Mouse (Mus musculus): ENCODE measurements around the gene Hdac5.
A peak's percentile ranks its signal among the peaks of the same experiment; 100 is the strongest.

The Hdac5 gene

GRCm38 (mm10) chr11:102216886-102217240, 13.1 kb downstream of the Hdac5 start:
- DNase-seq (ENCODE audit: extremely low read depth, insufficient read length, low spot score) = no peak

GRCm38 (mm10) chr11:102216056-102216885, 13.7 kb downstream of the Hdac5 start:
- peak; percentile 77 for DNase-seq (ENCODE audit: extremely low read depth, insufficient read length, low spot score)

- no peak for DNase-seq (ENCODE audit: extremely low read depth, insufficient read length, low spot score)
These were observed 14.5 kb downstream of the Hdac5 start for GRCm38 (mm10) chr11:102215511-102215910.

GRCm38 (mm10) chr11:102214430-102215156, 15.4 kb downstream of the Hdac5 start:
- no peak for DNase-seq (ENCODE audit: extremely low read depth, insufficient read length, low spot score)

GRCm38 (mm10) chr11:102211936-102212341, 18.0 kb downstream of the Hdac5 start:
- no peak for DNase-seq (ENCODE audit: extremely low read depth, insufficient read length, low spot score)

GRCm38 (mm10) chr11:102211011-102211410, 19.0 kb downstream of the Hdac5 start:
- no peak for DNase-seq (ENCODE audit: extremely low read depth, insufficient read length, low spot score)

GRCm38 (mm10) chr11:102210185-102210584, 19.8 kb downstream of the Hdac5 start:
- no peak for DNase-seq (ENCODE audit: extremely low read depth, insufficient read length, low spot score)

GRCm38 (mm10) chr11:102209742-102210141, 20.2 kb downstream of the Hdac5 start:
- DNase-seq (ENCODE audit: extremely low read depth, insufficient read length, low spot score) = no peak

GRCm38 (mm10) chr11:102208846-102209245, 21.1 kb downstream of the Hdac5 start:
- DNase-seq (ENCODE audit: extremely low read depth, insufficient read length, low spot score) = peak; percentile 81

GRCm38 (mm10) chr11:102207825-102208777, 21.9 kb downstream of the Hdac5 start:
- no peak for DNase-seq (ENCODE audit: extremely low read depth, insufficient read length, low spot score)

- no peak for DNase-seq (ENCODE audit: extremely low read depth, insufficient read length, low spot score)
These were observed 23.5 kb downstream of the Hdac5 start for GRCm38 (mm10) chr11:102206481-102206880.

- DNase-seq (ENCODE audit: extremely low read depth, insufficient read length, low spot score) = no peak
These were observed 28.6 kb downstream of the Hdac5 start for GRCm38 (mm10) chr11:102201408-102201821.

- DNase-seq (ENCODE audit: extremely low read depth, insufficient read length, low spot score) = no peak
These were observed 30.1 kb downstream of the Hdac5 start for GRCm38 (mm10) chr11:102199856-102200255.

- no peak for DNase-seq (ENCODE audit: extremely low read depth, insufficient read length, low spot score)
These were observed 31.7 kb downstream of the Hdac5 start for GRCm38 (mm10) chr11:102198245-102198644.

GRCm38 (mm10) chr11:102196018-102196797, 33.8 kb downstream of the Hdac5 start:
- no peak for DNase-seq (ENCODE audit: extremely low read depth, insufficient read length, low spot score)

GRCm38 (mm10) chr11:102193657-102194440, 36.1 kb downstream of the Hdac5 start:
- no peak for DNase-seq (ENCODE audit: extremely low read depth, insufficient read length, low spot score)

- no peak for DNase-seq (ENCODE audit: extremely low read depth, insufficient read length, low spot score)
These were observed 39.1 kb downstream of the Hdac5 start for GRCm38 (mm10) chr11:102190848-102191247.

- peak; percentile 76 for DNase-seq (ENCODE audit: extremely low read depth, insufficient read length, low spot score)
These were observed 40.2 kb downstream of the Hdac5 start, which contains the start of gene G6pc3 for GRCm38 (mm10) chr11:102189461-102190436. Gene G6pc3 (plus strand): TSS chr11:102189620.

All from 3134 (cell line).